Mouse (Mus musculus) thymus, adult 2 months (tissue): ENCODE results near the gene Ptprn. TPM values are rescaled to one million over a fixed set of nuclear protein-coding genes. Genes with fewer than 3 reads are reported as not detected.
A peak's percentile ranks its signal among the peaks of the same experiment; 100 is the strongest.

Source experiments
- DNase-seq: peaks from one replicate; pipeline ENCODE4 v3.0.0; 2021
- H3K27ac ChIP-seq: fragments of 200-500 bp; 2 replicates; pipeline ENCODE4 v1.5.1; 2012; ENCODE audit warnings: low read length, control low read depth; ENCODE audit not compliant: control insufficient read depth, insufficient read depth
- H3K27me3 ChIP-seq: fragments of 200-500 bp; 2 replicates; pipeline ENCODE4 v1.6.1; 2012; ENCODE audit warnings: mild to moderate bottlenecking, low read length, moderate library complexity, mixed read lengths; ENCODE audit not compliant: control insufficient read depth, insufficient read depth
- H3K36me3 ChIP-seq: fragments of 200-500 bp; 2 replicates; pipeline ENCODE4 v1.6.1; 2012; ENCODE audit warnings: mild to moderate bottlenecking, low read length, moderate library complexity; ENCODE audit not compliant: control insufficient read depth, insufficient read depth
- H3K4me1 ChIP-seq: fragments of 200-500 bp; replicated peaks from 2 replicates; pipeline ENCODE4 v1.6.1; 2012; ENCODE audit warnings: low read length; ENCODE audit not compliant: control insufficient read depth, insufficient read depth
- H3K4me3 ChIP-seq: fragments of 200-500 bp; 2 replicates; pipeline ENCODE4 v1.5.1; 2012; ENCODE audit warnings: mild to moderate bottlenecking, low read length, control low read depth, moderate library complexity; ENCODE audit not compliant: control insufficient read depth, insufficient read depth
- CTCF ChIP-seq: fragments of 200-500 bp; IDR thresholded peaks from 2 replicates; pipeline ENCODE4 v1.5.1; 2012; ENCODE audit warnings: mild to moderate bottlenecking, control low read depth, low read length, moderate library complexity, borderline replicate concordance; ENCODE audit not compliant: control insufficient read depth, poor library complexity, insufficient read depth; ENCODE audit errors: extremely low read depth
- POLR2A ChIP-seq: fragments of 200-500 bp; IDR thresholded peaks from 2 replicates; pipeline ENCODE4 v1.6.1; 2012; ENCODE audit warnings: mild to moderate bottlenecking, low read length, control low read depth, moderate library complexity; ENCODE audit not compliant: control insufficient read depth, poor library complexity, insufficient read depth; ENCODE audit errors: extremely low read depth
- WGBS: fragments of 180-500 bp; shearing (Covaris S2); methylation state at CpG from one replicate; pipeline ENCODE4 v1.1.7; 2018; 5-methylcytosine and 5-hydroxymethylcytosine counted together
- polyA plus RNA-seq: library from polyadenylated mRNA; depleted of rRNA; stranded (reverse); fragments of >200 nt; gene quantifications from 2 replicates; pipeline ENCODE4 v1.2.3, GENCODE M21; 2012; rRNA removed

Ptprn gene
- polyA plus RNA-seq, 1 experiment, result 2.6 TPM

DNA sequence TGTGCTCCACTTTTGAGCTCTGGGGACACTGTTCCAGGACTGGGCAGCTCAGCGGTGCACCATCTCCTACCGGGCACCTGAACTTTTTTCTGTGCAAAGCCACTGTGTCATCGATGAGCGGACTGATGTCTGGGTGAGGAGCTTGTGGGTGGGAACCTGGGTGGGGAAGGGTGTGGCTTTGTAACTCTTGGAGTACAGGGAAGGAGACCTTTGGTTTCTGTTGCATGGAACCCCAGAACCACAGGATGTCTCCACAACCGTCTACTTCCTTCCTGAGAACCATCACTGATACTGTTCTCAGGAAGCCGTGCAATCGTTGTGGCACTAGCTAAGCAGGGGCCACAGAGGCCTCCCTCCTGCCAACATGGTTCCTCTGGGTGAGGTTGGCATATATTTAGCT is 51.2 kb downstream of the Ptprn start:
- Histone ChIP-seq H3K27ac (peak overlapping the region; percentile 13; the same call in 1 of the 2 replicates), H3K27me3 (no peaks in the 10 kb centered on the region), H3K4me1 (peaks cover 73% of the 10 kb centered on the region), H3K4me3 (no peak overlapping the region), H3K36me3 (peaks cover 15% of the 10 kb centered on the region)
- no peak for TF ChIP-seq CTCF
- TF ChIP-seq POLR2A, result no peak
- DNase-seq, result no peak
- WGBS, result 7% methylated on average over 7 of the region's 7 CpGs

DNA sequence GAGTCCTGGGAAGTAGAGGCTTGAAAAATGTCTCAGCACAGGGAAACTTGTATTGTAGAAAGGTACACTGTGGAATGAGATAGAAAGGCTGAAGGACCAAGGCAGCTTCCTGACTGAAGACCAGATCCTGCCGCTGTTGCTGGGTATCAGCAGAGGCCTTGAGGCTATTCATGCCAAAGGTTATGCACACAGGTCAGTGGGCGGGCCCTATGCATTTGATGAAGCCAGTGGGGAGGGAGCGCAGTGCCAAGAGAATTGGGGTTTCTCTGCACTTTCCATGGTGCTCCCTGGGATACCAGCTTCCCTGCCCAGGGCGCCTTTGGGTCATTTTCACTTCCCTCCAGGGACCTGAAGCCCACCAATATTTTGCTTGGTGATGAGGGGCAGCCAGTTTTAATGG is 51.8 kb downstream of the Ptprn start:
- no peak overlapping the region for H3K27ac ChIP-seq
- no peak for DNase-seq
- no peak overlapping the region for H3K4me3 ChIP-seq
- no peaks in the 10 kb centered on the region for H3K27me3 ChIP-seq
- H3K36me3 ChIP-seq, result peaks cover 15% of the 10 kb centered on the region
- TF ChIP-seq POLR2A (no peak), CTCF (no peak)
- 86% methylated on average over 4 of the region's 4 CpGs for WGBS
- peaks cover 68% of the 10 kb centered on the region for H3K4me1 ChIP-seq

- no peak overlapping the region for H3K27ac ChIP-seq
- TF ChIP-seq CTCF (no peak), POLR2A (no peak)
- WGBS, result 8% methylated on average over 17 of the region's 17 CpGs
Observed at GRCm38 (mm10) chr1:75211141-75211708, 53.1 kb downstream of the Ptprn start.

DNA sequence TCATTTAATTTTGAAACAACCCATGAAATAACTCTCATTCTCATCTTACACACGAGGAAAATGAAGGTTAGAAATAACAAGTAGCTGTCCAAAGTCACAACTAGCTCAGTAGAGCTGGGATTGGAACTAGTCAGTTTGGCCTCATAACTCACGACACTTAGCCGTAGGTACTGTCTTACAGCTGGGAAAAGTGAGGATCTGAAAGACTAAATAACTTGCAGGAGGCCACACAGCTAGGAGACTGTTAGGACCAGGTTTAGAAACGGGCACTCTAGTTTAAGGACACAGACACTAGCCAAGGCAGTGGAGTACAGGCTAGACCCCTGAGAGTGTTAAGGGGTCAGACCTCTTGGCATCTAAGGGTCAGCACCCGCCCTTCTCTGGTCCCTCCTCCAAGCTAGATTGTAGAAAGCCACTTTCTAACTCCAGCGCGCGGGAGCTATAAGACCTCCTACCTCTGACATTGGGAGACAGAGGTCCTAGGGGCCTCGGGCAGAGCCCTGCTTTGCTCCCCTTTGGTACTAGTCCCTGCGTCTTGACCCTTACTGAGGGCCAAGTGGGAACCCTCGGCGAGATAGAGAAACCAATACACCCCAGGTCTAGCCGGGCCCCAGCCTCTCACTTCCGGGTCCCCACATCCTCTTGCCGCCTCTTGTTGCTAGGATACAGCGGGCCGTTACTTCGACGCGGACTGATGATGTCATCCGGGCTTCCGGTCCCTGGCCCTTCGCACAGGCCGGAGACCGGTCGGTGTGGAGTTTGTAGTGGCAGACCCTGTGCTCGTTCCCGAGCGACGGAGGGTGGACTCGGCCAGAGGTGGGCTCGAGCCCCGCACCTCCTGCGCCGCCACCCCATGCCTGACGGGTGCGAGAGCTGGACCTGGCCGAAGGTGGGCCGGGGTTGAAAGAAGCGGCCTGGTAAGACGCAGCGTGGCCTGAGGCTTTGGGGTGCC is 53.9 kb downstream of the Ptprn start, which contains the start of the genes Glb1l and Stk16:
Gene Glb1l, minus strand, starts transcription at position 678 of the 952 bp plus-strand sequence.
Gene Stk16, plus strand, starts transcription at position 703 of the 952 bp plus-strand sequence.
- TF ChIP-seq POLR2A (peak; percentile 70), CTCF (peak; percentile 16; the same call in 1 of the 2 replicates)
- Histone ChIP-seq H3K4me1 (peaks cover 47% of the 10 kb centered on the region), H3K36me3 (peaks cover 8% of the 10 kb centered on the region)

More at GRCm38 (mm10) chr1:75211141-75211708, 53.1 kb downstream of the Ptprn start:
- Histone ChIP-seq H3K36me3 (peaks cover 15% of the 10 kb centered on the region), H3K27me3 (no peaks in the 10 kb centered on the region), H3K4me1 (peaks cover 55% of the 10 kb centered on the region), H3K4me3 (peak overlapping the region; percentile 58)
- DNase-seq, result no peak

DNA sequence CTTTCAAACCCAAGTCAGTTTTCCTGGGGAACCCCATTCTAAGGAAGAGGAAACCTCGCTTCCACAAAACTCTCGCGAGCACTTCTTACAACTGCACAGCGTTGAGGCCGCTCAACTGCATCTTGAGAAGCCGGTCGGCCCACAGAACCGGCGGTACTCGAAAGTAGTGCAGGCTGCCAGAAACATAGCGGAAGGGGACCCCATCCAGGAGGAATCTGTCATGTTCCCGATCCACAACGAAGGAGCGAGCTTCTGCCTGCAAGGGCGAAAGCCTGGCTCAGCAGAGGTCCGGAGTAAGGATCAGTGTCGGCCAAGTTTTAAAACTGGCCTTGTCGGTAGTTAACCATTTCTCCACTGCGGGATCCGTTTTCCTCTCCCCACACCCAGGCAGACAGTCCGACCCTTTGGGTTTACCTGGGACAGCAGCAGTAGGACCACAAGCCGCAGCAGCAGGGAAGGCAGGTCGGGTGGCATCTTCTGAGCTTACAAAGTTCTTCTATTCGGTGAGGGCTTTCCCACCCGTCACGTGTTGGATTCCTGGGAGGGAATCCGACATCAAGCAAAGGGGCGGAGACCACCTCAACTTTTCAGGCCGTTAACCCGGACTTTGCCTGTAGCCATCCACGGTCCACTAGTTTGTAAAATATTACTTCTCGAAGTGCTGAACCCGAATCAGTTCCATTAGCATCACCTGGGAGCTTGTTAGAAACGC is 55.2 kb downstream of the Ptprn start:
- H3K27ac ChIP-seq, result no peak overlapping the region
- DNase-seq, result peak; percentile 50
- H3K4me3 ChIP-seq, result peak overlapping the region; percentile 52
- no peaks in the 10 kb centered on the region for H3K27me3 ChIP-seq
- H3K4me1 ChIP-seq, result peaks cover 39% of the 10 kb centered on the region
- TF ChIP-seq POLR2A (0 out of 2 replicates have a peak, but pooled peaks have one; percentile 38), CTCF (no peak)
- 15% methylated on average over 34 of the region's 34 CpGs for WGBS
- H3K36me3 ChIP-seq, result peaks cover under 1% of the 10 kb centered on the region; the same call in 1 of the 2 replicates

More for the DNA sequence above, 53.9 kb downstream of the Ptprn start, which contains the start of the genes Glb1l and Stk16:
- Histone ChIP-seq H3K27ac (no peak within 1 kb of the TSS), H3K4me3 (peak within 1 kb of the TSS; percentile 58), H3K27me3 (no peaks in the 10 kb centered on the region)
- WGBS, result 3% methylated on average over 42 of the region's 42 CpGs
- peak; percentile 96 for DNase-seq

DNA sequence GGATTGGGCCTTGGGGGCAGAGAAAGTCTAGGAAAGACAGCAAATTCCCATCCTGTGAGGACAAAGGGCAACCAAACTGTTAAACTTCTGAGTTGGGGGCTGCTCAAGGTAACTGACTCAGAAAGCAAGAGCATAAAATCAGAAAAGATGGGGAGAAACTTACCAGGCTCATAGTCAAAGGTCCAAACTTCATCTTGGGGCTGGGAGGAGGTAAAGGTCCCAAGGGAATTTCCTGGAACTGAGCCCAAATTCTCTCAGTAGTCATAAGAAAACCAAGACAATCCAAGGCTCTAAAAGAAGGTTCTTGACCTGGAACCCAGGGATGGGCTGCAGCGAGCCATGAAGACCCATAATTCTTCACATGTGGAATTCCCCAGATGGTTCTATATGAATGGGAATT is 63.1 kb downstream of the Ptprn start:
- Histone ChIP-seq H3K4me1 (no peaks in the 10 kb centered on the region), H3K27ac (no peak overlapping the region), H3K27me3 (no peaks in the 10 kb centered on the region), H3K4me3 (no peak overlapping the region), H3K36me3 (peaks cover 21% of the 10 kb centered on the region; the same call in 1 of the 2 replicates)
- no peak for TF ChIP-seq CTCF
- TF ChIP-seq POLR2A, result no peak
- no peak for DNase-seq
- 100% methylated on average over 1 of the region's 1 CpGs for WGBS

Other genes starting within 250 kb of the Ptprn start
- gene Nhej1, start 139.3 kb downstream of the Ptprn start, polyA plus RNA-seq, result 4.7 and 5.5 TPM in 2 replicates
- 1.9 and 2.3 TPM in 2 replicates for gene Slc23a3, start 130.6 kb downstream of the Ptprn start, polyA plus RNA-seq
- 126 and 141 TPM in 2 replicates for gene Cnppd1, start 121.8 kb downstream of the Ptprn start, polyA plus RNA-seq
- gene Retreg2, start 121.7 kb downstream of the Ptprn start, polyA plus RNA-seq, result 167 and 179 TPM in 2 replicates
- 90.8 and 106 TPM in 2 replicates for gene Zfand2b, start 95.9 kb downstream of the Ptprn start, polyA plus RNA-seq
- 10.2 and 10.9 TPM in 2 replicates for gene Abcb6, start 84.1 kb downstream of the Ptprn start, polyA plus RNA-seq
- 22.7 and 24.0 TPM in 2 replicates for gene Ankzf1, start 72.4 kb downstream of the Ptprn start, polyA plus RNA-seq
- gene Atg9a, start 72.3 kb downstream of the Ptprn start, polyA plus RNA-seq, result 79.1 and 81.6 TPM in 2 replicates
- gene Glb1l, start 53.7 kb downstream of the Ptprn start, polyA plus RNA-seq, result 11.7 and 14.4 TPM in 2 replicates
- gene Stk16, start 53.7 kb downstream of the Ptprn start, polyA plus RNA-seq, result 340 and 342 TPM in 2 replicates
- gene Tuba4a, start 44.6 kb downstream of the Ptprn start, polyA plus RNA-seq, result 139 and 162 TPM in 2 replicates
- not detected in 2 replicates for gene A630095N17Rik, start 32.4 kb downstream of the Ptprn start, polyA plus RNA-seq
- gene Dnajb2, start 28.1 kb downstream of the Ptprn start, polyA plus RNA-seq, result 19.9 and 22.3 TPM in 2 replicates
- 5.6 and 9.0 TPM in 2 replicates for gene Resp18, start 13.9 kb upstream of the Ptprn start, polyA plus RNA-seq
- gene Dnpep, start 53.5 kb upstream of the Ptprn start, polyA plus RNA-seq, result 112 and 132 TPM in 2 replicates
- gene Des, start 95.8 kb upstream of the Ptprn start, polyA plus RNA-seq, result 6.8 and 31.6 TPM in 2 replicates
- gene Speg, start 110.8 kb upstream of the Ptprn start, polyA plus RNA-seq, result 11.0 and 12.1 TPM in 2 replicates
- 102 and 128 TPM in 2 replicates for gene Gmppa, start 171.4 kb upstream of the Ptprn start, polyA plus RNA-seq
- gene Asic4, start 185.9 kb upstream of the Ptprn start, polyA plus RNA-seq, result 0.05 TPM in 2 replicates
- gene Chpf, start 214.8 kb upstream of the Ptprn start, polyA plus RNA-seq, result 38.7 and 43.7 TPM in 2 replicates
- gene Tmem198, start 215.0 kb upstream of the Ptprn start, polyA plus RNA-seq, result 3.0 and 3.5 TPM in 2 replicates
- gene Obsl1, start 241.9 kb upstream of the Ptprn start, polyA plus RNA-seq, result 17.9 and 23.1 TPM in 2 replicates
- gene Inha, start 242.6 kb upstream of the Ptprn start, polyA plus RNA-seq, result 9.6 and 19.9 TPM in 2 replicates